Mouse (Mus musculus): ENCODE results near the gene Fhit.

DNA sequence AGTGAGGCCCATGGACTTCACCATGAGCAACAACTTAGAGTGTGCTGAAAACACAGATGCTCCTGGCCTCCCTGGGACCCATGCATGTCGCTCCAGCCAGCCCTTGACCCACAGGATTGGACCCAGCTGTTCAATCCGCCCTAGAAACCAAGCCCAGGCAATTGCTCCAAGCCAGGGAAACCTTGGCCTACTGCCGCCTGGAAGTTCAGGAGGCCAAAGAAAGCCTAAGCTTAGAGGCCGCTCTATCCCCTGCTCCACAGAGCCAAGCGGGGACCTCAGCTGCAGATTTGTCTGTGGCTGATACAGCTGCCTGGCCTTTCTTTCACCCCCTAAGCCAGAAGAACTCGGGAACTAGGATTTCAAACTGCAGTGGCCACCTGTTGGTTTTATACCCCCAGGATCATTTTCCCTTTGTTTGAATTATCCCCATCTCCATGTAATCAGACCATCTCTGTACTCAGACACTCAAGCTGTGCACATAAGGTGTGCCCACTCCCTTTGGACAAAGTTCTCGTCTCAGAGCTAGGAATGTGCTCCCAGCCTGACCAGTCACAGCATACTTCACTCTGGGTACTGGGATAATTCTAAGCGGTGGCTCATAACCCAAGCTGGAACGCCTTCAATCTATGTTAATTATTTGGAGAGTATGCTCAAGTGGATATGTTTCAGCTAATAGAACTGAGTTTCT is 10.1 kb downstream of the Fhit start:
- TF ChIP-seq CTCF (IDR thresholded peaks at IDR 0.05; ENCODE audit: borderline replicate concordance, extremely low read depth, insufficient read depth, insufficient read length) = no peak
- TF ChIP-seq POLR2A (IDR thresholded peaks at IDR 0.05; ENCODE audit: borderline replicate concordance, extremely low read depth, insufficient read depth, insufficient read length, poor library complexity, severe bottlenecking) = no peak
